18 mouse cellular contexts compared by ENCODE assay signal in genomic region chr2:118270213-118270612, GRCm38 (mm10). TPM values are rescaled to one million over a fixed set of nuclear protein-coding genes. Genes with fewer than 3 reads are reported as not detected.
DNase-seq lines count a peak whose midpoint lies in the region; ATAC-seq lines count a peak whose summit lies in the region.
"Had no signal": no experiment of that assay in that cellular context is flagged by ENCODE, and none has a peak within 500 bp of the region (broad histone marks: within the 10 kb centered on the region; RNA-seq: fewer than 3 reads in every experiment).

No protein-coding gene starts in this region.

- peak overlapping the region; percentile 49; the same call in 1 of the 2 replicates for H3K27ac ChIP-seq in forebrain, embryonic 14.5 days (ENCODE audit: low read depth, low read length)
- H3K27ac ChIP-seq in forebrain, embryonic 11.5 days (ENCODE audit: low read depth, low read length), result no peak overlapping the region
- no peak overlapping the region for H3K27ac ChIP-seq in midbrain, embryonic 11.5 days (ENCODE audit: low read depth, low read length)
- H3K27ac ChIP-seq in midbrain, embryonic 10.5 days (replicated peaks), result no peak overlapping the region
- H3K27ac ChIP-seq: embryonic facial prominence, embryonic 12.5 days; midbrain, embryonic 12.5 days had no signal

- 53% methylated on average over 14 of the region's 14 CpGs for WGBS in forebrain, embryonic 14.5 days
- 90% methylated on average over 14 of the region's 14 CpGs for WGBS in forebrain, embryonic 11.5 days
- 93% methylated on average over 14 of the region's 14 CpGs for WGBS in midbrain, embryonic 11.5 days
- WGBS in midbrain, embryonic 10.5 days, result 95% methylated on average over 14 of the region's 14 CpGs

- no peaks in the 10 kb centered on the region for H3K9me3 ChIP-seq in forebrain, embryonic 14.5 days (replicated peaks; ENCODE audit: control insufficient read depth, low read length)
- no peaks in the 10 kb centered on the region for H3K9me3 ChIP-seq in forebrain, embryonic 11.5 days (ENCODE audit: control insufficient read depth, low read length)
- H3K9me3 ChIP-seq in midbrain, embryonic 11.5 days (ENCODE audit: control insufficient read depth, low read length), result no peaks in the 10 kb centered on the region
- H3K9me3 ChIP-seq in midbrain, embryonic 10.5 days (replicated peaks), result no peaks in the 10 kb centered on the region
- H3K9me3 ChIP-seq: heart, embryonic 12.5 days; midbrain, embryonic 12.5 days had no signal

- peak; percentile 58 for ATAC-seq in forebrain, embryonic 14.5 days
- no peak for ATAC-seq in forebrain, embryonic 11.5 days (replicated peaks; ENCODE audit: low FRiP score)
- no peak for ATAC-seq in midbrain, embryonic 11.5 days (ENCODE audit: low FRiP score)
- ATAC-seq: activated CD4-positive, CD25-positive, alpha-beta regulatory T cell, adult 4 months; intestine, embryonic 16.5 days had no signal

- H3K9ac ChIP-seq in forebrain, embryonic 14.5 days (ENCODE audit: low read length), result no peak overlapping the region
- no peak overlapping the region for H3K9ac ChIP-seq in forebrain, embryonic 11.5 days (ENCODE audit: low read length)
- no peak overlapping the region for H3K9ac ChIP-seq in midbrain, embryonic 11.5 days (ENCODE audit: low read length)
- H3K9ac ChIP-seq: embryonic facial prominence, embryonic 12.5 days; heart, embryonic 12.5 days; midbrain, embryonic 12.5 days had no signal

- no peak overlapping the region for H3K4me3 ChIP-seq in forebrain, embryonic 14.5 days (ENCODE audit: low read depth, low read length)
- H3K4me3 ChIP-seq in forebrain, embryonic 11.5 days (ENCODE audit: low read depth, low read length), result no peak overlapping the region
- H3K4me3 ChIP-seq in midbrain, embryonic 11.5 days (ENCODE audit: low read depth, low read length), result no peak overlapping the region
- H3K4me3 ChIP-seq in midbrain, embryonic 10.5 days, result no peak overlapping the region
- H3K4me3 ChIP-seq: embryonic facial prominence, embryonic 12.5 days; heart, embryonic 12.5 days; midbrain, embryonic 12.5 days had no signal

- no peak overlapping the region for H3K4me2 ChIP-seq in forebrain, embryonic 14.5 days (ENCODE audit: low read length)
- no peak overlapping the region for H3K4me2 ChIP-seq in forebrain, embryonic 11.5 days (ENCODE audit: low read depth, low read length, severe bottlenecking)
- H3K4me2 ChIP-seq in midbrain, embryonic 11.5 days, result no peak overlapping the region
- H3K4me2 ChIP-seq: embryonic facial prominence, embryonic 12.5 days; heart, embryonic 12.5 days; midbrain, embryonic 12.5 days had no signal

- DNase-seq in forebrain, embryonic 14.5 days (ENCODE audit: low spot score), result peak; percentile 62
- DNase-seq in forebrain, embryonic 11.5 days (ENCODE audit: low spot score), result no peak
- peak; percentile 44 for DNase-seq in midbrain, embryonic 11.5 days (ENCODE audit: low spot score, missing footprints)
- no peak for DNase-seq in midbrain, embryonic 10.5 days (ENCODE audit: low spot score)
- DNase-seq in layer of hippocampus, adult 18-20 months (ENCODE audit: low spot score in 2 of 2), result peak; percentile 73 to 88
- DNase-seq in right cerebral cortex, postnatal 10 days (ENCODE audit: low spot score in 2 of 2), result peak; percentile 33 to 43
- no peak for DNase-seq in heart, adult 18-20 months
- DNase-seq in spleen, postnatal 36 days (ENCODE audit: low spot score in 2 of 2), result no peak
- DNase-seq: cerebellum, adult 11 months; heart, postnatal 36 days; lung, postnatal 36 days; thymus, postnatal 36 days had no signal

- H3K27me3 ChIP-seq in forebrain, embryonic 14.5 days (replicated peaks; ENCODE audit: control insufficient read depth, insufficient read depth, low read length), result no peaks in the 10 kb centered on the region
- H3K27me3 ChIP-seq in forebrain, embryonic 11.5 days (ENCODE audit: control insufficient read depth, insufficient read depth, low read length), result no peaks in the 10 kb centered on the region
- no peaks in the 10 kb centered on the region for H3K27me3 ChIP-seq in midbrain, embryonic 11.5 days (ENCODE audit: control insufficient read depth, insufficient read depth, low read length)
- H3K27me3 ChIP-seq in midbrain, embryonic 10.5 days (ENCODE audit: low read depth, poor library complexity, severe bottlenecking), result no peaks in the 10 kb centered on the region
- H3K27me3 ChIP-seq: embryonic facial prominence, embryonic 12.5 days; heart, embryonic 12.5 days; midbrain, embryonic 12.5 days had no signal

- H3K4me1 ChIP-seq in forebrain, embryonic 14.5 days (ENCODE audit: control insufficient read depth, insufficient read depth, low read length), result peaks cover 4% of the 10 kb centered on the region; the same call in 1 of the 2 replicates
- no peaks in the 10 kb centered on the region for H3K4me1 ChIP-seq in forebrain, embryonic 11.5 days (replicated peaks; ENCODE audit: control insufficient read depth, insufficient read depth, low read length)
- H3K4me1 ChIP-seq in midbrain, embryonic 11.5 days (ENCODE audit: control insufficient read depth, insufficient read depth, low read length), result no peaks in the 10 kb centered on the region
- no peaks in the 10 kb centered on the region for H3K4me1 ChIP-seq in midbrain, embryonic 10.5 days
- H3K4me1 ChIP-seq: embryonic facial prominence, embryonic 12.5 days; heart, embryonic 12.5 days; midbrain, embryonic 12.5 days had no signal

- H3K36me3 ChIP-seq in forebrain, embryonic 14.5 days (ENCODE audit: control insufficient read depth, insufficient read depth, low read length), result no peaks in the 10 kb centered on the region
- no peaks in the 10 kb centered on the region for H3K36me3 ChIP-seq in forebrain, embryonic 11.5 days (ENCODE audit: control insufficient read depth, insufficient read depth, low read length)
- no peaks in the 10 kb centered on the region for H3K36me3 ChIP-seq in midbrain, embryonic 11.5 days (ENCODE audit: control insufficient read depth, insufficient read depth, low read length)
- H3K36me3 ChIP-seq in midbrain, embryonic 10.5 days, result no peaks in the 10 kb centered on the region
- H3K36me3 ChIP-seq: embryonic facial prominence, embryonic 12.5 days; heart, embryonic 12.5 days; midbrain, embryonic 12.5 days had no signal

RNA-seq across cellular contexts. Expression of gene Fsip1, which starts 13.4 kb away (rescaled TPM):
- 4.2 and 4.3 TPM in 2 replicates for polyA plus RNA-seq in forebrain, embryonic 14.5 days (2014; fragmentation: Nextera tagmentation; extraction: Ambion mirVana)
- polyA plus RNA-seq in forebrain, embryonic 11.5 days (2014; fragmentation: Nextera tagmentation; extraction: Ambion mirVana), result 3.2 and 4.2 TPM in 2 replicates
- 2.3 and 2.8 TPM in 2 replicates for polyA plus RNA-seq in midbrain, embryonic 11.5 days (2014; fragmentation: Nextera tagmentation; extraction: Ambion mirVana)
- polyA plus RNA-seq in midbrain, embryonic 10.5 days (2016; fragmentation: Nextera tagmentation; extraction: Ambion mirVana), result 2.1 and 3.0 TPM in 2 replicates
- total RNA-seq in layer of hippocampus, adult 18-20 months (2021), result 1 to 10 TPM in 1 of 2 experiments, under 1 TPM in 1; 0.68 to 1.2 TPM
- total RNA-seq in heart, adult 18-20 months (2021), result not detected
- total RNA-seq: gastrocnemius, postnatal 4 days; heart, postnatal 36 days had no signal
- polyA plus RNA-seq: activated CD4-positive, CD25-positive, alpha-beta regulatory T cell, adult 4 months; heart, embryonic 12.5 days had no signal

Comparison
In these comparisons a context has a peak if more than half of its experiments do, and no peak if none do; other contexts are left out.
1. DNase-seq: peak in forebrain, embryonic 14.5 days (single experiment), midbrain, embryonic 11.5 days (single experiment), layer of hippocampus, adult 18-20 months (2 of 2) and right cerebral cortex, postnatal 10 days (2 of 2); none in forebrain, embryonic 11.5 days (single experiment), midbrain, embryonic 10.5 days (single experiment), heart, adult 18-20 months (0 of 2) and spleen, postnatal 36 days (0 of 2).